Mouse (Mus musculus) MEL (cell line): ENCODE measurements around the gene Samd7.

Source experiments
- CHD2 ChIP-seq: IDR thresholded peaks from 2 replicates; pipeline ENCODE4 v1.6.1; 2011; ENCODE audit warnings: low read length, improper control_type of control experiment
- CTCF ChIP-seq, 3 experiments: IDR thresholded peaks in 2 of 3; conservative IDR thresholded peaks in 1 of 3; 2 replicates each; pipeline ENCODE4 v1.5.1; 2011 to 2012; ENCODE audit warnings: low read length in 3 of 3, low read depth in 2 of 3, mild to moderate bottlenecking in 2 of 3, improper control_type of control experiment in 1 of 3, inconsistent platforms in 1 of 3, mixed read lengths in 1 of 3, moderate library complexity in 1 of 3; ENCODE audit not compliant: control insufficient read depth in 1 of 3, insufficient read depth in 1 of 3, poor library complexity in 1 of 3, severe bottlenecking in 1 of 3
- E2F4 ChIP-seq: IDR thresholded peaks from 2 replicates; pipeline ENCODE4 v1.6.1; 2011; ENCODE audit warnings: low read depth, low read length, improper control_type of control experiment, borderline replicate concordance
- EP300 ChIP-seq, 2 experiments: IDR thresholded peaks; 2 replicates each; pipeline ENCODE4 v1.6.1; 2011; ENCODE audit warnings: improper control_type of control experiment in 2 of 2, low read length in 2 of 2, low read depth in 1 of 2, mild to moderate bottlenecking in 1 of 2
- JUND ChIP-seq: IDR thresholded peaks from 2 replicates; pipeline ENCODE4 v1.6.1; 2011; ENCODE audit warnings: low read depth, mild to moderate bottlenecking, improper control_type of control experiment, low read length
- MAX ChIP-seq: IDR thresholded peaks from 2 replicates; pipeline ENCODE4 v1.6.1; 2011; ENCODE audit warnings: low read length, improper control_type of control experiment
- MEF2A ChIP-seq: IDR thresholded peaks from 2 replicates; pipeline ENCODE4 v1.6.1; 2014; ENCODE audit warnings: low read depth, mild to moderate bottlenecking, inconsistent platforms, low read length, improper control_type of control experiment; ENCODE audit not compliant: poor library complexity, insufficient replicate concordance, severe bottlenecking; ENCODE audit errors: extremely low read depth
- MYC ChIP-seq: IDR thresholded peaks from 2 replicates; pipeline ENCODE4 v1.6.1; 2011; ENCODE audit warnings: low read depth, mild to moderate bottlenecking, low read length, improper control_type of control experiment, moderate library complexity
- POLR2A ChIP-seq, 2 experiments: IDR thresholded peaks; 2 replicates each; pipeline ENCODE4 v1.6.1; 2011 to 2012; ENCODE audit warnings: low read length in 2 of 2, mild to moderate bottlenecking in 2 of 2, control low read depth in 1 of 2, improper control_type of control experiment in 1 of 2, low read depth in 1 of 2, moderate library complexity in 1 of 2; ENCODE audit not compliant: control insufficient read depth in 1 of 2, insufficient read depth in 1 of 2, poor library complexity in 1 of 2
- TCF12 ChIP-seq: IDR thresholded peaks from 2 replicates; pipeline ENCODE4 v1.6.1; 2014; ENCODE audit warnings: low read depth, mild to moderate bottlenecking, inconsistent platforms, low read length, improper control_type of control experiment, moderate library complexity

DNA sequence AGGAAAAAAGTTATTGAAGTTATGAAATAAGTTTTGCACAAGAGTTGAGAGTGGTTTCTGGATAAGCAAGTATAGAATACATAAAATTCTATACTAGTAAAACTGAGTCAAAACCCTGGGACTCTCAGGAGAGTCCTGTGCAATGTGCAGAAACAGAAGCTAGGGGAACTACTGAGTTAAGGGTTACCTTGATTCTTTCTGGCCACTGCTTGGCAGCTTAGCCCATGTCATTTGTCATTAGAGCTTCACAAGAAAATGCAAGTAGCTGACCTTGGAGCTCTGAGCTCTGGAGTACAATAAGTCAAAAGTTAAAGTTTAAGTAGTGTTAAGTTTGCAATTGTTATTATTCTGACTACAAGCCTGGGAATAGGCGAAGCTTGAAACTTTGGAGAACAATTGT, 32.8 kb upstream of the Samd7 start:
- TF ChIP-seq POLR2A (IDR thresholded peaks at IDR 0.05; ENCODE audit: control insufficient read depth in 1 of 2, insufficient read depth in 1 of 2, low read depth in 1 of 2, low read length in 2 of 2, poor library complexity in 1 of 2) (no peak), MEF2A (no peak), MYC (no peak), CTCF (IDR thresholded peaks at IDR 0.05 in 2 of 3, conservative IDR thresholded peaks at IDR 0.05 in 1 of 3; ENCODE audit: control insufficient read depth in 1 of 3, insufficient read depth in 1 of 3, low read depth in 2 of 3, low read length in 3 of 3, poor library complexity in 1 of 3, severe bottlenecking in 1 of 3) (no peak), JUND (no peak), CHD2 (no peak), EP300 (IDR thresholded peaks at IDR 0.05; ENCODE audit: low read depth in 1 of 2, low read length in 2 of 2) (no peak), MAX (no peak), E2F4 (no peak), TCF12 (no peak)
